ENCODE assay signal across 8 mouse cellular contexts in the genomic region with DNA sequence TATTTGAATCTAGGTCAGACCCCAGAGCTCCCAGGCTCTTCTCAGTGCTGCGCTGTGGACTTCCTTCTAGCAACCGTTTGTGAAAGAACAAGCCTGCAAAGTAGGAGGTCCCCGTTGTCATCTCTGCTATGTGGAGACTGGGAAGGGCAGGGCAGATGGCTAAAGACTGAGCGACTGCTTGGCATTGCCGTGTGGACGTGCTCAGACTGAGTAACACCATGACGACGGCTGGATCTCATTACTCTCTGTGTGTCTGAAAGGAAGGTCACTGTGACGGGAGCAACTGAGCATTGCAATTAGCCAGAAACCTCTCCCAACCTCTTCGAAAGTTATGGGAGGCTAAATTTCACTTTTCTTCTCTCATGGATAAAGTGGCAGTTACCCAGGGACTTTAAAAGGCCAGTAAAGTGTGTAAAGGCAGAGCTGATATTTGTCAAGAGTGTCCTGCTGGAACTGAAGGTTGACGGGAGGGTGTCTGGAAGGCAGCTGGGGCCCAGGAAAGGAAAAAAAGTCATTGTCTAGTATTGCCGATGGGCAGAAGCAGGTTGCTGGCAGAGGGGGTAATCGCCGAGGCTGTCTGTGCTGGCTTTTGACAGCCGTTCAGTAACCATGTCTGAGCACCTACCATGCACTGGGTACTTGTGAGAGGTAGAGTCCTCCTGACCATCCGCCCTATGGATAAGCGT. TPM values are rescaled to one million over a fixed set of nuclear protein-coding genes. Genes with fewer than 3 reads are reported as not detected.
DNase-seq lines count a peak whose midpoint lies in the region; ATAC-seq lines count a peak whose summit lies in the region.

No protein-coding gene starts in this region.

- no peak for ATAC-seq in heart, embryonic 11.5 days (replicated peaks; ENCODE audit: insufficient number of reproducible peaks, low FRiP score, low TSS enrichment)
- peak; percentile 99 for ATAC-seq in hindbrain, embryonic 13.5 days (ENCODE audit: low FRiP score)

- H3K27ac ChIP-seq in heart, embryonic 11.5 days (ENCODE audit: low read depth, low read length) = no peak overlapping the region
- H3K27ac ChIP-seq in hindbrain, embryonic 13.5 days = peak overlapping the region; percentile 81

- no peaks in the 10 kb centered on the region for H3K9me3 ChIP-seq in heart, embryonic 11.5 days (replicated peaks; ENCODE audit: control insufficient read depth, low read length)
- H3K9me3 ChIP-seq in hindbrain, embryonic 13.5 days = no peaks in the 10 kb centered on the region

- no peak overlapping the region for H3K9ac ChIP-seq in heart, embryonic 11.5 days (ENCODE audit: low read depth, low read length)
- no peak overlapping the region for H3K9ac ChIP-seq in hindbrain, embryonic 13.5 days

- 64% methylated on average over 17 of the region's 17 CpGs for WGBS in heart, embryonic 11.5 days (ENCODE audit: insufficient replicate concordance)
- WGBS in hindbrain, embryonic 13.5 days = 26% methylated on average over 17 of the region's 17 CpGs

- no peak overlapping the region for H3K4me3 ChIP-seq in heart, embryonic 11.5 days (ENCODE audit: low read depth, low read length)
- no peak overlapping the region for H3K4me3 ChIP-seq in hindbrain, embryonic 13.5 days

- no peak overlapping the region for H3K4me2 ChIP-seq in heart, embryonic 11.5 days
- peak overlapping the region; percentile 34 for H3K4me2 ChIP-seq in hindbrain, embryonic 13.5 days

- no peaks in the 10 kb centered on the region for H3K4me1 ChIP-seq in heart, embryonic 11.5 days (ENCODE audit: control insufficient read depth, insufficient read depth, low read length)
- peaks cover 17% of the 10 kb centered on the region for H3K4me1 ChIP-seq in hindbrain, embryonic 13.5 days (replicated peaks)

- no peaks in the 10 kb centered on the region for H3K27me3 ChIP-seq in heart, embryonic 11.5 days (ENCODE audit: control insufficient read depth, insufficient read depth, low read length)
- H3K27me3 ChIP-seq in hindbrain, embryonic 13.5 days = no peaks in the 10 kb centered on the region

- peak; percentile 17 for DNase-seq in heart, postnatal 4 days
- DNase-seq in cerebellum, postnatal 25 days = peak; percentile 5 to 11
- peak; percentile 22 for DNase-seq in lung, postnatal 10 days
- DNase-seq in testis, postnatal 10 days (ENCODE audit: low spot score) = no peak
- DNase-seq in right cerebral cortex, adult 18-20 months = no peak
- DNase-seq in heart, postnatal 25 days (ENCODE audit: low spot score) = no peak

- intact Hi-C loops in heart, postnatal 25 days (cut with DNase I) = no loop called here

- no peaks in the 10 kb centered on the region for H3K36me3 ChIP-seq in heart, embryonic 11.5 days (ENCODE audit: control insufficient read depth, insufficient read depth, low read length)
- H3K36me3 ChIP-seq in hindbrain, embryonic 13.5 days = no peaks in the 10 kb centered on the region

RNA-seq across cellular contexts. Expression of a gene that starts 36.0 kb away (rescaled TPM):
- 1 to 10 TPM; 4.3 to 4.9 TPM for total RNA-seq in heart, postnatal 4 days (2021)
- polyA plus RNA-seq in heart, embryonic 11.5 days (2014; fragmentation: Nextera tagmentation; extraction: Ambion mirVana) = 0.33 and 0.69 TPM in 2 replicates
- polyA plus RNA-seq in hindbrain, embryonic 13.5 days (2015; fragmentation: Nextera tagmentation; extraction: Ambion mirVana) = 2.4 TPM in 2 replicates
- 1 to 10 TPM; 1.2 to 2.1 TPM for total RNA-seq in heart, postnatal 25 days (2021)

Comparison
In these comparisons a context has a peak if more than half of its experiments do, and no peak if none do; other contexts are left out.
1. DNase-seq: peak in heart, postnatal 4 days (single experiment), cerebellum, postnatal 25 days (2 of 2) and lung, postnatal 10 days (single experiment); none in testis, postnatal 10 days (single experiment), right cerebral cortex, adult 18-20 months (single experiment) and heart, postnatal 25 days (single experiment).